Mouse (Mus musculus) cortical plate, adult 2 months (tissue): ENCODE measurements around the gene Gstm6.

Experiments used
- CTCF ChIP-seq: fragments of 200-500 bp; IDR thresholded peaks from 2 replicates; pipeline ENCODE4 v1.5.1; 2011; ENCODE audit warnings: mild to moderate bottlenecking, control low read depth, low read length; ENCODE audit not compliant: insufficient read depth; ENCODE audit errors: extremely low read depth
- POLR2A ChIP-seq: fragments of 200-500 bp; IDR thresholded peaks from 2 replicates; pipeline ENCODE4 v1.6.1; 2011; ENCODE audit warnings: mild to moderate bottlenecking, low read length, control low read depth; ENCODE audit not compliant: insufficient read depth; ENCODE audit errors: extremely low read depth

GRCm38 (mm10) chr3:107981261-107981660, 37.7 kb upstream of the Gstm6 start:
- TF ChIP-seq CTCF (no peak), POLR2A (no peak)
